Mouse (Mus musculus): ENCODE data around the gene Nrxn2.

DNA sequence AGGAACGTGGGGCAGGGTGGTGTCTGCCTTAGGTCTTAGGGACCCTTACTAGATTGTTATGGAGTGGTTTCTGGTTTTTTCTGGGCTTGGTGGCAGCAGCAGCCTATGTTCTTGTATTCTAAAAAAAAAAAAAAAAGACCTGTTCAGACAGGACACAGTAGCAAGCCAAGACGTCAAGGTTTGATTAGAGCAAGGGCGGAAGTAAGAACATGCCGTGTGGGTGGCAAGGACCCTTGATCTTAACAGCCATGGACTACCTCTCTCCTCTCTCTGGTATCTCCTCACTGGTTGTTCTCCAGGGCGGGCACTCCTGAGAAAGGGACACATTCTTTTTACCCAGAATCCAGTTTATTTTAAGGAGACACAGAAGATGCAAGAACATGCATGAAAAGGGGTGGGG lies 134.6 kb downstream of the Nrxn2 start:
- TF ChIP-seq CTCF (conservative IDR thresholded peaks at IDR 0.05 in 1 of 2, IDR thresholded peaks at IDR 0.05 in 1 of 2; ENCODE audit: low read depth in 2 of 2, low read length in 2 of 2): no peak
- TF ChIP-seq MAX (IDR thresholded peaks at IDR 0.05; ENCODE audit: low read length): no peak
- TF ChIP-seq E2F4 (IDR thresholded peaks at IDR 0.05; ENCODE audit: insufficient replicate concordance, low read depth, low read length): no peak
- TF ChIP-seq JUN (IDR thresholded peaks at IDR 0.05; ENCODE audit: insufficient read depth, low read depth, low read length): no peak
- no peak for TF ChIP-seq POLR2AphosphoS2 (IDR thresholded peaks at IDR 0.05; ENCODE audit: low read depth, low read length)
- TF ChIP-seq ZNF384 (IDR thresholded peaks at IDR 0.05; ENCODE audit: low read depth, low read length): no peak
- no peak for TF ChIP-seq RAD21 (IDR thresholded peaks at IDR 0.05; ENCODE audit: low read depth, low read length)
- no peak for TF ChIP-seq NRF1 (IDR thresholded peaks at IDR 0.05; ENCODE audit: low read depth, low read length)
- TF ChIP-seq POLR2A (IDR thresholded peaks at IDR 0.05; ENCODE audit: low read depth, low read length): no peak
- no peak for TF ChIP-seq USF1 (IDR thresholded peaks at IDR 0.05; ENCODE audit: low read depth, low read length)
- no peak for TF ChIP-seq ETS1 (conservative IDR thresholded peaks at IDR 0.05; ENCODE audit: low read depth, low read length)
- no peak for TF ChIP-seq SIN3A (IDR thresholded peaks at IDR 0.05; ENCODE audit: low read length)
- no peak for TF ChIP-seq TBP (conservative IDR thresholded peaks at IDR 0.05; ENCODE audit: low read depth, low read length)

Data from CH12.LX (cell line).